Mouse (Mus musculus) hindbrain, embryonic 14.5 days (tissue): Measurements from ENCODE around the gene Lrrc10. TPM values are rescaled to one million over a fixed set of nuclear protein-coding genes. Genes with fewer than 3 reads are reported as not detected.

ENCODE experiments used
- ATAC-seq: fragments of 200-750 bp; cut with Nextera tagmentation; 2 replicates; pipeline ENCODE4 v1.8.0; 2017; ENCODE audit warnings: moderate number of reproducible peaks, mild to moderate bottlenecking, moderate TSS enrichment, moderate library complexity; ENCODE audit not compliant: low FRiP score
- DNase-seq: peaks from one replicate; pipeline ENCODE4 v3.0.0-alpha.2; 2015; ENCODE audit warnings: low spot score
- H3K27ac ChIP-seq: fragments of 300-500 bp; sonication (generic); 2 replicates; pipeline ENCODE4 v1.5.1; 2014; ENCODE audit warnings: mild to moderate bottlenecking, moderate library complexity
- H3K27me3 ChIP-seq: fragments of 300-500 bp; sonication (generic); 2 replicates; pipeline ENCODE4 v1.6.1; 2014; ENCODE audit warnings: mild to moderate bottlenecking, low read length, mixed read lengths; ENCODE audit not compliant: control insufficient read depth, insufficient read depth
- H3K36me3 ChIP-seq: fragments of 300-500 bp; sonication (generic); replicated peaks from 2 replicates; pipeline ENCODE4 v1.6.1; 2014; ENCODE audit not compliant: control insufficient read depth, insufficient read depth
- H3K4me1 ChIP-seq: fragments of 300-500 bp; sonication (generic); replicated peaks from 2 replicates; pipeline ENCODE4 v1.6.1; 2014; ENCODE audit warnings: antibody characterized with exemption, low read length, mixed read lengths; ENCODE audit not compliant: control insufficient read depth, insufficient read depth
- H3K4me2 ChIP-seq: fragments of 300-500 bp; sonication (generic); replicated peaks from 2 replicates; pipeline ENCODE4 v1.6.1; 2014; ENCODE audit warnings: mild to moderate bottlenecking, moderate library complexity
- H3K4me3 ChIP-seq: fragments of 300-500 bp; sonication (generic); replicated peaks from 2 replicates; pipeline ENCODE4 v1.5.1; 2014; ENCODE audit warnings: mild to moderate bottlenecking, low read length
- H3K9ac ChIP-seq: fragments of 300-500 bp; sonication (generic); 2 replicates; pipeline ENCODE4 v1.6.1; 2014
- H3K9me3 ChIP-seq: fragments of 300-500 bp; sonication (generic); 2 replicates; pipeline ENCODE4 v1.6.1; 2016; ENCODE audit warnings: low read length; ENCODE audit not compliant: control insufficient read depth
- WGBS: fragments of 180-500 bp; shearing (Covaris S2); extraction: QIAGEN DNeasy Blood & Tissue Kit; methylation state at CpG from one replicate; pipeline ENCODE4 v1.1.7; 2014; 5-methylcytosine and 5-hydroxymethylcytosine counted together
- polyA plus RNA-seq: library from polyadenylated mRNA; unstranded; fragments of >200 nt; fragmentation: Nextera tagmentation; extraction: Ambion mirVana; gene quantifications from 2 replicates; pipeline ENCODE4 v1.2.1, GENCODE M21; 2014

Gene Lrrc10
- polyA plus RNA-seq, 1 experiment from 2014 or later: not detected

DNA sequence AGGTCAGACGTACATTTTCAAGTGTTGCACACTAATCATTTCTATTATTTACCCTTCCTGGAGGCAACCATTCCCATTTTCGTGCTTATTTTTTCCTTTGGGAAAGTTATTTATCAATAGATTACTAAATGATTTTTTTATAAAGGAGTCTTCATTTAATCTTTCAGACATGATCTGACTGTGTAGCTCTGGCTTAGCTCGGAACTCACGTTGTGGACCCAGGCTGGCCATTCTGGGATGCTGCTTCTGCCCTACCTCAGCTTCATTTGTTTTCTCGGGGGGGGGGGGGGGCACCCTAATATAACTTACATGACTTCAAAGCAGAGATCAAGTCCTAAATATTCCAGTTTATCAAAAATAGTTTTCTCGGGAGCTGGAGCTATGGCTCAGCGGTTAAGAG is 18.9 kb downstream of the Lrrc10 start:
- Histone ChIP-seq H3K4me1 (peaks cover 7% of the 10 kb centered on the region), H3K4me3 (peak overlapping the region; percentile 84), H3K36me3 (peaks cover 31% of the 10 kb centered on the region), H3K9me3 (no peaks in the 10 kb centered on the region), H3K9ac (peak overlapping the region; percentile 49; the same call in 1 of the 2 replicates), H3K27ac (peak overlapping the region; percentile 78), H3K27me3 (no peaks in the 10 kb centered on the region), H3K4me2 (peak overlapping the region; percentile 49)
- no peak for DNase-seq
- 7% methylated on average over 7 of the region's 7 CpGs for WGBS
- peak; percentile 42 for ATAC-seq

DNA sequence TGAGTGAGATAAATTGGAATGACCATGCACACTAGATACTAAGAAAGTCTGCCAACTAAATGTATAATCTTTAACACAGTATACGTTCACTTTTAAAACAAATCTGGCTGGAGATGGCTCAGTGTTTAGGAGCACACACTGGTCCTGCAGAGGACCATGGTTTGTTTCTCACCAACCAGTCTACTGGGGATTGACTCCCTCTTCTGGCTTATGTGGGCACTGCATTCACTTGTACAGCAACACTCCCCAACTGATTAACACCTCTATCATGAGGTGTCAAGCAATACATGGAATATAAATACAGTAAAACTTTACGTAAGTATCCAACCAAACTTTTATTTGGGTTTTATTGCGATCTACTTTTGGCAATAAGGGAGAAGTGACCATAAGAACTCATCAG is 24.0 kb downstream of the Lrrc10 start:
- DNase-seq (no peak), ATAC-seq (no peak)
- 98% methylated on average over 3 of the region's 3 CpGs for WGBS

DNA sequence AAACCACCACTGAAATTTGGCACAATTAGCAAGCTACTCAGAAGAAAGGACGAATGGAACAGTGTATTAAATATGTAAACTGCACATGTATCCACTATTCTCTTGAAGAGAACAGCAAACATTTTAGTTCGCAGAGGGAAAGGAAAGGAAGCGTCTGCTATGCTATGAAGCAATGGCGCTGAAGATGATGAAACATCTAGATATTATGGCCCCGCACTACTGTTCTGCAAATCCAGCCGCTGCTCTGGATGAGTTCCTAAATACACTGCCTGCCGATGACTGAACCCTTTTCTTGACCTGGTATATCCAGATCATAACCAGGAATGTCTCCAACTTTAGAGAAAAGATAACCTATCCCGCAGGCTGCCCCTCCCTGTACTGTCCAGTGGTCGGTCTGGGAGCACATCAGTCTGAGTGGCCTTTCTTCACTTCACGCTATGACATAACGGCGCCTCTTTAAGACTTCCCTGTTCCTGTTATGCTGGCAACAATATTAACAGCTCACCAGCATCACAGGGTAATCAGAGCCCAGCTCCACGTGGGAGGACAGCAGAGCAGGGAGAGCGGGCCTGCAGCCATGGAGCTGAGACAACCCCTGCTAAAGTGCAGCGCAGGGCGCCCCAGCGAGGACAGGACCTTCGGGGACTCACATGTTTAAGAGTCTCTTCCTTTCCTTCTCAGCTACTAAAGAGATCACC is 27.2 kb downstream of the Lrrc10 start:
- H3K36me3 ChIP-seq: peaks cover 52% of the 10 kb centered on the region
- ATAC-seq: no peak
- H3K4me2 ChIP-seq: no peak overlapping the region
- no peak overlapping the region for H3K9ac ChIP-seq
- DNase-seq: no peak
- 93% methylated on average over 18 of the region's 18 CpGs for WGBS
- no peaks in the 10 kb centered on the region; the same call in 1 of the 2 replicates for H3K27me3 ChIP-seq
- no peak overlapping the region for H3K4me3 ChIP-seq
- no peaks in the 10 kb centered on the region for H3K9me3 ChIP-seq
- no peak overlapping the region for H3K27ac ChIP-seq
- H3K4me1 ChIP-seq: no peaks in the 10 kb centered on the region

More for the DNA sequence above, 24.0 kb downstream of the Lrrc10 start:
- H3K27me3 ChIP-seq: no peaks in the 10 kb centered on the region; the same call in 1 of the 2 replicates
- no peaks in the 10 kb centered on the region for H3K4me1 ChIP-seq
- H3K9ac ChIP-seq: no peak overlapping the region
- no peak overlapping the region for H3K4me2 ChIP-seq
- H3K36me3 ChIP-seq: peaks cover 29% of the 10 kb centered on the region
- no peak overlapping the region for H3K27ac ChIP-seq
- H3K4me3 ChIP-seq: no peak overlapping the region
- no peaks in the 10 kb centered on the region for H3K9me3 ChIP-seq

DNA sequence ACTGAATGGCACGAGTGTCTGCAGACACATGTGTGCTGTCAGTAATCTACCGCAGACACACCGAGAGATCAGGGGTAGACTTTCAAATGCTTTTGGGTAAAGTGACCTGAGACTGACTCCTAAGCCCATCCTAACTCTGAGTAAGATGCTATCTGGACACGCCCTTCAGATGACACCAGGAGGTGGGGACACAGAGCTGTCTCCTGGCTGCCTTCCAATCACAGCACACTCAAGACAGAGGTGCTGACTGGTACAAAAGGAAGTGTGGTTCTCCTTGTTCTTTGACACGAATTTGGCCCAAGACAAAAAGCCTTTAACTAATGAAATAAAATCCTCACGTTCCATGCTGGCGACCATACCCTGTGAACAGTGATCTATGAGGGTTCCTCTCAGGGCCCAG is 28.0 kb downstream of the Lrrc10 start:
- no peaks in the 10 kb centered on the region for H3K9me3 ChIP-seq
- H3K4me1 ChIP-seq: no peaks in the 10 kb centered on the region
- no peak overlapping the region for H3K4me2 ChIP-seq
- no peaks in the 10 kb centered on the region; the same call in 1 of the 2 replicates for H3K27me3 ChIP-seq
- no peak overlapping the region for H3K9ac ChIP-seq
- DNase-seq (no peak), ATAC-seq (no peak)
- 81% methylated on average over 7 of the region's 7 CpGs for WGBS
- H3K4me3 ChIP-seq: no peak overlapping the region
- peaks cover 56% of the 10 kb centered on the region for H3K36me3 ChIP-seq
- no peak overlapping the region for H3K27ac ChIP-seq

DNA sequence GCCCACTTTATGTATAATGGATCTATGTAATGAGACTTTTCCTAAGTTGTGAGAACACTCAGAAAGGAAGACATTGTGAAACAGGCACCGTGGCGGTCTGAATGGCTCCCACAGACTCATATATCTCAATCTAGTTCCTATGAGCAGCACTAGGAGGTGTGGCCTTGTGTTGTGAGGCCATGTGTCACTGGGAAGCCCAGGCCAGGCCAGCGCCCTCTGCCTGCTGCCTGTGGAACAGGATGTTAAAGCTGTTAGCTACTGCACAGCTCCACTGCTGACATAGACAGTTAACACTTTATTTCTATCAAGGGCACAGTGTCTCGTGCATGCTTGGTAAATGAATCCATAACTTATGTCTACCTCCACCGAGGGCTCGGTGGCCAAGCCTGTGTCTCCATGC is 33.1 kb downstream of the Lrrc10 start:
- H3K4me2 ChIP-seq: no peak overlapping the region
- peaks cover 63% of the 10 kb centered on the region for H3K36me3 ChIP-seq
- DNase-seq (no peak), ATAC-seq (no peak)
- no peaks in the 10 kb centered on the region for H3K9me3 ChIP-seq
- H3K9ac ChIP-seq: no peak overlapping the region
- no peak overlapping the region for H3K4me3 ChIP-seq
- H3K27ac ChIP-seq: no peak overlapping the region
- WGBS: 76% methylated on average over 6 of the region's 6 CpGs
- H3K27me3 ChIP-seq: no peaks in the 10 kb centered on the region
- no peaks in the 10 kb centered on the region for H3K4me1 ChIP-seq

DNA sequence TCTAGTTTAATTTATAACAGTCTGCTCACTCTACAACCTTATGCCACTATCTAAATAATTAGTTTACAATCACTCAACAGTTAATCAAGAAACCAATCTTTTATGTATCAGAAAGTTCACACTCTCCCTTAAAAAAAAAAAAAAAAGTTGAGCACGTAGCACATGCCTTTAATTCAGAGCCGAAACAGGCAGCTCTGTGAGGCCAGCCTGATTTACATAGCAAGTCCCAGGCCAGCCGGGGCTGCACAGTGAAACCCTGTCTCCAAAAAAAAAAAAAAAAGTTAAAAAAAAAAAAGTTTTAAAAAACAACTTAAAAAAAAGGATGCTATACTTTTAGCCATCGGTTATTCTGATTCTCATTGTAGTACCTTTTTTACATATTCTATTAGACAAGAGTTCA is 36.2 kb downstream of the Lrrc10 start:
- Histone ChIP-seq H3K9me3 (no peaks in the 10 kb centered on the region), H3K9ac (no peak overlapping the region), H3K4me1 (no peaks in the 10 kb centered on the region), H3K4me2 (no peak overlapping the region), H3K27me3 (no peaks in the 10 kb centered on the region), H3K4me3 (no peak overlapping the region), H3K27ac (no peak overlapping the region), H3K36me3 (peaks cover 53% of the 10 kb centered on the region)
- no peak for ATAC-seq
- DNase-seq: no peak
- 76% methylated on average over 4 of the region's 4 CpGs for WGBS

DNA sequence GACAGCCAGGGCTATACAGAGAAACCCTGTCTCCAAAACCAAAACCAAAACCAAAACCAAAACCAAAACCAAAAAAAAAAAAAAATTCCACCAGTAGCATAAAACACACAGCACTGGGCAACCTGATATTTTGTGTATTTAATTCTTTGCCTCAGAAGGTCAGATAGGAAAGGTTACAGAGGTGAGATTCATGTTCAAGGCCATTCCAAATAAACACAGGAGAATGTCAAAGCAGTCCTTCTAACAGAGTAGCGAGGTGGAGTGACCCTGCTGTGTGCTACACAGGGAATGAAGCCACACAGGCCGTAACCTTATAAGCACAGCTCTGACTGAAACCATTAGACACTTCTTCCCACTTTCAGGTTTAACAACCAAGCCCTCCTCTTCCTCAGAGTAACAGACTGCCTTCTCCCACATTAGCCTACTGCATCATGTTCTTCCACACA is 36.8 kb downstream of the Lrrc10 start:
- Histone ChIP-seq H3K9ac (no peak overlapping the region), H3K27ac (no peak overlapping the region), H3K36me3 (peaks cover 47% of the 10 kb centered on the region), H3K4me2 (no peak overlapping the region), H3K4me1 (no peaks in the 10 kb centered on the region), H3K27me3 (no peaks in the 10 kb centered on the region), H3K4me3 (no peak overlapping the region), H3K9me3 (no peaks in the 10 kb centered on the region)
- WGBS: 82% methylated on average over 2 of the region's 2 CpGs
- ATAC-seq (no peak), DNase-seq (no peak)

DNA sequence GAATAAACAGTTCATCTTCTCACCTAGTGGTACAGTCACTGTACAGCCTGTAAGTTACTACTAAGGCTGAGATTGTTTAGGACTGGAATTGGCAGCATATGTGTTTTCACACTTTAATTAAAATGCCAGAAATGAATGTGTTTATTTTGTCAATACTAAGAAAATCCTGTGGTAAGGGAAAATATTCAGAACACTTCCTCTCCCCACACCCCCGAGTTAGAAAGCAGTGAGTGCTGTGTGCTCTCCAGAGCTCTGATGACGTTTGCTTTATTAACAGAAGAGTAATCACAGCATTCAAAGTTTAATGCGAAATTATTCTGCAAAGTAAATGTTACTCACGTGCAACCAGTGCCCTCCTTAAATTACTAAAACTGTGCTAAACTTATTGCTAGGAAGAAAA is 44.5 kb downstream of the Lrrc10 start:
- H3K4me2 ChIP-seq: no peak overlapping the region
- H3K4me1 ChIP-seq: peaks cover 9% of the 10 kb centered on the region; the same call in 1 of the 2 replicates
- H3K36me3 ChIP-seq: 0 out of 2 replicates have a peak, but pooled peaks cover 5% of the 10 kb centered on the region
- no peaks in the 10 kb centered on the region for H3K9me3 ChIP-seq
- DNase-seq (no peak), ATAC-seq (no peak)
- H3K27ac ChIP-seq: no peak overlapping the region
- H3K4me3 ChIP-seq: no peak overlapping the region
- no peaks in the 10 kb centered on the region for H3K27me3 ChIP-seq
- no peak overlapping the region for H3K9ac ChIP-seq
- 79% methylated on average over 4 of the region's 4 CpGs for WGBS

DNA sequence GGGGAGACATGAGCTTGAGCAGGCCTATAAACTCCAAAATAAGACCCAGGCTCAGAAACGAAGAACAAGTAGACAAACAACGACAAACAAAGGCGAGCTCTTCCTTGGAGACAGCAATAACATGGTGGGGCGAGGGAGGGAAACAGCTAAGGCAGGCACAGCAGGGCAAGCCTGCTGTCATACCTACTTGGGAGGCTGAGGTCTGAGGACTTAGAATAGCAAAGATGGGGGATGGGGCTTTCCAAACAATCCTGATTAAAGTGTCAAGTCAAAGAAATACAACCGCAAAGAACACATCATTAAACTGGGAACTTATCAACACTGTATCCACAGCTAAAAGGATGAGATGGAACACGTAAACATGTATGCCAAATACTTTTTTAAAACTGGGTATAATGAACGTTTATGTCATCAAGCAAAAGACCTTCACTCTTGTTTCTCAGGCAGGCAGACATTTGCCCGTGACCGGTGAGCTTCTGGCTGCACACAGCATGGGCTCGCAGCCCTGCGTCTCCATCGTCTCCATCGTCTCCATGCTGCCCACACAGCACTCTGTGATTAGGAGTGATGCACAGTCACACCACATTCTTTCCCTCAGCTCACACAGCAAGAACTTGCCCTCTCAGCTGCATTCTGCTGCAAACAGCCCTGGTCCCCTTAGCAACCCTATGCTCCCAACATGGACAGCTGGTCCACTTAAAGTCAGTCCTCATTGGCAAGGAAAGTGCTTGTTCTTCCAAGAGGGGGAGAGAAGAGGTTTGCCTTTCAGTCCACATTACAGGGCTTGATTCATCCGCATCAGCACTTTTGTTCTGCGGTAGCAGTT is 49.6 kb downstream of the Lrrc10 start:
- Histone ChIP-seq H3K4me1 (peaks cover 9% of the 10 kb centered on the region), H3K4me3 (no peak overlapping the region), H3K27me3 (no peaks in the 10 kb centered on the region), H3K9ac (0 out of 2 replicates have a peak overlapping the region, but pooled peaks have one; percentile 18), H3K27ac (peak overlapping the region; percentile 80), H3K36me3 (0 out of 2 replicates have a peak, but pooled peaks cover 8% of the 10 kb centered on the region), H3K4me2 (no peak overlapping the region), H3K9me3 (no peaks in the 10 kb centered on the region)
- peak; percentile 95 for ATAC-seq
- 18% methylated on average over 15 of the region's 15 CpGs for WGBS
- peak; percentile 70 for DNase-seq
